Comparison of ENCODE assay signal across 14 mouse cellular contexts in the genomic region with DNA sequence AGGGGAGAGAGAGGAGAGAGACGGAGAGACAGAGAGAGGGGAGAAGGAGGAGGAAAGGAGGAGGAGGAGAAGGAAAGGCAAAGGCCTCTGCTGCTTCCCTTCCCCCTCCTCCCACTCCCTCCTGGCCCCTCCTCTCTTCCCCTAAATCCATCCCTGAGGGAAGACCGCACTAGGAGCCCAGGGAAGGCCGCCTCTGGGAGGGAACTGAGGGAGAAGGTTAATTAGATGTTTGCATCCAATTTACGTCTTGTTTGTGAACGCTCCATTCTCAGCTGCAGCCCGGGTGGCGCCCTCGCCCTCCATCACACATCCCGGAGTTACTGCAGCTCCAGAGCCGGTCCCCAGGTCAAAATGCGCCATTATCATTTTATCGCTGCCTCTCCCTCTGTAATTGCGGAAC. TPM values are rescaled to one million over a fixed set of nuclear protein-coding genes. Genes with fewer than 3 reads are reported as not detected.
A peak's percentile ranks its signal among the peaks of the same experiment; 100 is the strongest.
DNase-seq lines count a peak whose midpoint lies in the region; ATAC-seq lines count a peak whose summit lies in the region.
"Had no signal": no experiment of that assay in that cellular context is flagged by ENCODE, and none has a peak within 500 bp of the region (broad histone marks: within the 10 kb centered on the region; RNA-seq: fewer than 3 reads in every experiment).

No protein-coding gene starts in this region.

- peak; percentile 40 for DNase-seq in retina, postnatal 1 day
- no peak for DNase-seq in retina, embryonic 14.5 days (ENCODE audit: low spot score)
- DNase-seq in right cerebral cortex, postnatal 36 days (ENCODE audit: low spot score in 2 of 2), result no peak
- no peak for DNase-seq in kidney, postnatal 25 days
- no peak for DNase-seq in lung, postnatal 4 days
- DNase-seq: heart, adult 18-20 months; heart, postnatal 36 days; kidney, adult 9 months; liver; thymus, adult 2 months had no signal

- peaks cover 38% of the 10 kb centered on the region for H3K4me1 ChIP-seq in hindbrain, embryonic 13.5 days (replicated peaks)
- peaks cover 36% of the 10 kb centered on the region for H3K4me1 ChIP-seq in midbrain, embryonic 13.5 days (replicated peaks)
- H3K4me1 ChIP-seq: lung, embryonic 15.5 days had no signal

- 0 out of 2 replicates have a peak overlapping the region, but pooled peaks have one; percentile 14 for H3K9ac ChIP-seq in hindbrain, embryonic 13.5 days
- H3K9ac ChIP-seq in midbrain, embryonic 13.5 days (replicated peaks), result peak overlapping the region; percentile 7; the same call in 1 of the 2 replicates
- H3K9ac ChIP-seq: lung, embryonic 15.5 days had no signal

- H3K27ac ChIP-seq in hindbrain, embryonic 13.5 days, result peak overlapping the region; percentile 70
- H3K27ac ChIP-seq in midbrain, embryonic 13.5 days, result peak overlapping the region; percentile 36
- H3K27ac ChIP-seq: lung, embryonic 15.5 days had no signal

- ATAC-seq in hindbrain, embryonic 13.5 days (ENCODE audit: low FRiP score), result no peak
- peak; percentile 54 for ATAC-seq in midbrain, embryonic 13.5 days
- ATAC-seq in activated CD4-positive, CD25-positive, alpha-beta regulatory T cell, adult 4 months, result no peak

- H3K4me2 ChIP-seq in hindbrain, embryonic 13.5 days, result peak overlapping the region; percentile 23; the same call in 1 of the 2 replicates
- peak overlapping the region; percentile 22; the same call in 1 of the 2 replicates for H3K4me2 ChIP-seq in midbrain, embryonic 13.5 days (replicated peaks)
- H3K4me2 ChIP-seq: lung, embryonic 15.5 days had no signal

- peaks cover 44% of the 10 kb centered on the region for H3K27me3 ChIP-seq in hindbrain, embryonic 13.5 days
- H3K27me3 ChIP-seq in midbrain, embryonic 13.5 days, result peaks cover 38% of the 10 kb centered on the region

- no peaks in the 10 kb centered on the region for H3K9me3 ChIP-seq in hindbrain, embryonic 13.5 days
- no peaks in the 10 kb centered on the region for H3K9me3 ChIP-seq in midbrain, embryonic 13.5 days
- H3K9me3 ChIP-seq: lung, embryonic 15.5 days had no signal

- no peaks in the 10 kb centered on the region for H3K36me3 ChIP-seq in hindbrain, embryonic 13.5 days
- H3K36me3 ChIP-seq in midbrain, embryonic 13.5 days, result no peaks in the 10 kb centered on the region
- H3K36me3 ChIP-seq: lung, embryonic 15.5 days had no signal

- WGBS in hindbrain, embryonic 13.5 days, result 4% methylated on average over 13 of the region's 13 CpGs
- 2% methylated on average over 13 of the region's 13 CpGs for WGBS in midbrain, embryonic 13.5 days

- H3K4me3 ChIP-seq in hindbrain, embryonic 13.5 days, result no peak overlapping the region
- no peak overlapping the region for H3K4me3 ChIP-seq in midbrain, embryonic 13.5 days (replicated peaks)
- H3K4me3 ChIP-seq: lung, embryonic 15.5 days had no signal

RNA-seq across cellular contexts. Expression of a gene that starts 33.5 kb away (rescaled TPM):
- polyA plus RNA-seq in hindbrain, embryonic 13.5 days (2015; fragmentation: Nextera tagmentation; extraction: Ambion mirVana), result 48.9 and 50.7 TPM in 2 replicates
- 44.6 and 55.0 TPM in 2 replicates for polyA plus RNA-seq in midbrain, embryonic 13.5 days (2015; fragmentation: Nextera tagmentation; extraction: Ambion mirVana)
- polyA plus RNA-seq in activated CD4-positive, CD25-positive, alpha-beta regulatory T cell, adult 4 months (2017; shearing (Covaris generic)), result not detected

Comparison
In these comparisons a context has a peak if more than half of its experiments do, and no peak if none do; other contexts are left out.
1. RNA of a gene that starts 33.5 kb away (polyA plus RNA-seq): 44.6 to 55.0 TPM in midbrain, embryonic 13.5 days and 48.9 to 50.7 TPM in hindbrain, embryonic 13.5 days; not detected in activated CD4-positive, CD25-positive, alpha-beta regulatory T cell, adult 4 months; every median in the first group is over 10 times any median in the second.